Mouse (Mus musculus) CH12.LX (cell line): ENCODE data around the gene Oas2.

ENCODE experiments used
- BHLHE40 ChIP-seq: IDR thresholded peaks from 2 replicates; pipeline ENCODE4 v1.6.1; 2011; ENCODE audit warnings: mild to moderate bottlenecking, low read depth, low read length, improper control_type of control experiment
- CTCF ChIP-seq, 2 experiments: IDR thresholded peaks in 1 of 2; conservative IDR thresholded peaks in 1 of 2; 2 replicates each; pipeline ENCODE4 v1.5.1; 2011 to 2012; ENCODE audit warnings: low read depth in 2 of 2, low read length in 2 of 2, improper control_type of control experiment in 1 of 2, inconsistent platforms in 1 of 2, mild to moderate bottlenecking in 1 of 2, moderate library complexity in 1 of 2
- EP300 ChIP-seq: IDR thresholded peaks from 2 replicates; pipeline ENCODE4 v1.6.1; 2011; ENCODE audit warnings: low read length, improper control_type of control experiment
- ETS1 ChIP-seq: conservative IDR thresholded peaks from 2 replicates; pipeline ENCODE4 v1.6.1; 2012; ENCODE audit warnings: low read depth, mild to moderate bottlenecking, inconsistent platforms, low read length, improper control_type of control experiment, moderate library complexity
- JUND ChIP-seq: conservative IDR thresholded peaks from 2 replicates; pipeline ENCODE4 v1.6.1; 2011; ENCODE audit warnings: low read depth, low read length, improper control_type of control experiment
- POLR2A ChIP-seq: IDR thresholded peaks from 2 replicates; pipeline ENCODE4 v1.6.1; 2011; ENCODE audit warnings: low read depth, mild to moderate bottlenecking, improper control_type of control experiment, low read length
- ZMIZ1 ChIP-seq: IDR thresholded peaks from 2 replicates; pipeline ENCODE4 v1.6.1; 2012; ENCODE audit warnings: low read depth, mild to moderate bottlenecking, inconsistent platforms, low read length, improper control_type of control experiment

- no peak for TF ChIP-seq EP300
- TF ChIP-seq JUND = no peak
- no peak for TF ChIP-seq ETS1
- TF ChIP-seq POLR2A = no peak
- TF ChIP-seq CTCF (conservative IDR thresholded peaks at IDR 0.05 in 1 of 2, IDR thresholded peaks at IDR 0.05 in 1 of 2; ENCODE audit: low read depth in 2 of 2, low read length in 2 of 2) = no peak
- TF ChIP-seq BHLHE40 = no peak
- no peak for TF ChIP-seq ZMIZ1
Observed at GRCm38 (mm10) chr5:120752786-120753185, 3.1 kb upstream of the Oas2 start.
